Mouse (Mus musculus) fat pad, adult 2 months (tissue): Measurements from ENCODE around the gene 4833423E24Rik.
A peak's percentile ranks its signal among the peaks of the same experiment; 100 is the strongest.

Experiments used
- DNase-seq: peaks from one replicate; pipeline ENCODE4 v3.0.0-alpha.2; 2011; ENCODE audit warnings: low read depth, low spot score; ENCODE audit errors: extremely low read depth

4833423E24Rik gene

GRCm38 (mm10) chr2:85518879-85519278 is at the start of gene 4833423E24Rik:
4833423E24Rik (minus strand) TSS chr2:85519024.
- DNase-seq = no peak

DNA sequence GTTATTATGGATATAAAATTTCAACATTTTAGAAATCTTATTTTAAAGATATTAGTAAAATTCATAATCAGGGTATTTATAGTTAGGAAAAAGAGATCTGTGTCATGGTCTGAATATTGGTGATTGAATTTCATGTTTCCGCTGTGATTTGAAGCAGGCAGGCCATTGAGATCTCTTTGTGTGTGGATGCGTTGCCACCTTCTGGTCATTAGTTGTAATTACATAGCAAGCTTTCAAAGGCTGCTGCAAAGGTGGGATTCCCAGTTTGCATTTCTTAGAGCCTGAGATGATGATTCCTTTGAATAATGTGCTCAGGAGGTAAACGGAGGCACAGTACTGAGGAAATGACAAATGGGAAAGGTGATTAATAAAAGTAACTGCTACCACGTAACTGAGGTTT is 42.4 kb upstream of the 4833423E24Rik start:
- no peak for DNase-seq

DNA sequence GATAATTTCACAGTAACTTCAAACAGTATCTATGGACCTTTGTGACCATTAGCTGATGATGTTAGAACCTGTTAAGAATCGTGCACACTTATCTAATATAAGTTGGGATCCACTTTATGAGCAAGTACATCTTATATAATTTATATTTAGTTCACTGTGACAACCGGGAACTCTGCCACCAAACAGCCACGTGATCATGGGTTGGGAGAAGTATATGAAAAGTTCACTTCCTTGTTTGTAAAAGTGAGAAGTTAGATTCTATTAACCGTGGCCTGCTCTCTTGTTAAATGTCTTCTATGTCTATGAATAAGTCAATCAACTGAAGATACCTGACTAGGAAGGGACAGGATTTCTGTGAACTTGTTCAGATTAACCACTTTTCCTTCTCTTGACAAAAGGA is 41.4 kb upstream of the 4833423E24Rik start:
- DNase-seq = no peak

- DNase-seq = no peak
Measured at GRCm38 (mm10) chr2:85554806-85555205, 36.0 kb upstream of the 4833423E24Rik start.

DNA sequence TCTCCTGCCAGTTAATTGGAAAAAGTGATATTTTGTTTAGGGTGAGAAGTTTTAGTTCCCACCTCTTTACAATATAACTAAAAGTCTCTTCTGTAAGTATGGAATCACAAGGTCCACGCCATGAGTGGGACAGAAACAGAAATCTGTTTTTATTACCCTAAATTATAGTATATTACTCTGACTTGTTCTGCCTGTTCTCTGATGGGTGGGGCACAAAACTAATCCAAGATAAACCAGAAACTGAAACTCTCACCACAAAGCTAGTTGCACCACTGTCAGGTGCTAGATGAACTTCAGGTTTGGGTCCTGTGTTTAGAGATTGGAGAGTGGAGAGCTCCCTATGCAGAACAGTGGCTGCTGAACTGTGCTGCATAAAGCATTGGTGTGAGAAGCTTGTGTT is 15.1 kb upstream of the 4833423E24Rik start:
- DNase-seq = no peak

- DNase-seq = no peak
Measured at GRCm38 (mm10) chr2:85532082-85532778, 13.4 kb upstream of the 4833423E24Rik start.

DNA sequence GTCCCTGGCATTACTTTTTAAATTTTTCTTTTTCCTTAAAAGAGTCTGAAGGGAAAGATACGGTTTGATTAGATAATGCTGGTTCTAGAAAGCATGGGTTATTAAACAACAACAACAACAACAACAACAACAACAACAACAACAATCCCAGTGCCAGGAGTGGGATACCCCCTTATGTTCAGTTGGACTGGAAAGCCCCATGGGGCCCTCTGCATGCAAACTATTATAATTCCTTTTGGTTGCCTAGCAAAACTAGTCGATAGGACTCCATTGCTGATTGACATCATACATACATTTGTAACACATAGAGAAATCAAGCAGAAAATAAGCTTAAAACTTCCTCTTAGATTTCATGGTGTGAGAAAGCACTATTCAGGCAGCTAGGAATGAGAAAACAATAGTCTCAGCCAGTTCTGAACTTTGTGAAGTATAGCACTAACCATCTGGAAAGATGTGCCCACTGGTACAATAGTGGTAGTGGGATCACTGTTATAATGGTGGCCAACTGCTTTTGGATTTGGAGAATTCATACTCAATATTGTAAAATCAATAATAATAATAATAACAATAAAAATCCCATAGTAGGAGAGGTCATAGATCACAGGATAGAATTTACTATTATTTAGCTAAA is 4.2 kb upstream of the 4833423E24Rik start:
- DNase-seq = no peak

GRCm38 (mm10) chr2:85518292-85518691 is 532 bp downstream of the 4833423E24Rik start:
- DNase-seq = no peak

DNA sequence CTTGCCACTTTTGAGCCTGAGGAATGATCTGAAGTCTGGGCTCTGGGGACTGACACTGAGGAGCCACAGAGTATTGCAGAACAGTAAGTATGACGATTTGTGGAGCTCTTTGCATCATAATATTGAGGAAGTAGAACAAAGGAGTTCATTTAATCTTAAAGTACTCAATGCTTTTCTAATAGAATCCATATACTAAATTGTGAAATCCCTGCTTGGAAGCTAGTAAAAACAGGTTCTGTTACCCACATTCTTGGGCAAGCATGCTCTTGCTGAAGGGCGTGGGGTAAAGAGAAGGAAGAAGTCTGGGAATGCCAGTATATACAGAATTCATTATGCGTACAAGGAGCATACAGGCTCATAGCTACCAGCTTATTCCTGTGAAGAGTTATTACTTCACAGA is 8.4 kb downstream of the 4833423E24Rik start:
- DNase-seq = peak; percentile 91

DNA sequence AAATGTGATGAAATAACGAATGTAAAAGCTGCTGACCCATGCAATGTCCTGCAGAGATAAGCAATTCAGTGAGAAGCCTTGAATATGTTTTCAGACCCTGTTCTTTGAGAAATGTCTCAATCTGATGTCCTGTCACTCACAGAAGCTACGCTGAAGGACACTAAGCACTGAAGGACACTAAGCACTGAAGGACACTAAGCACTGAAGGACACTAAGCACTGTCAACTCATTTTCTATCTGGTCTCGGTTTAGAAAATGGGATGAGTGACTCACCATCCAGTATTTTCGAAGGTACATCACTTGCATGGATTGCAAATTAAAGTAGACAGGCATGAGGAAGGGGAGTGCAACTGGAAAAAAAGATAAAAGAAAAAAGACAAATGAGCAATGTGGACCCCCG is 28.4 kb downstream of the 4833423E24Rik start:
- DNase-seq = no peak

DNA sequence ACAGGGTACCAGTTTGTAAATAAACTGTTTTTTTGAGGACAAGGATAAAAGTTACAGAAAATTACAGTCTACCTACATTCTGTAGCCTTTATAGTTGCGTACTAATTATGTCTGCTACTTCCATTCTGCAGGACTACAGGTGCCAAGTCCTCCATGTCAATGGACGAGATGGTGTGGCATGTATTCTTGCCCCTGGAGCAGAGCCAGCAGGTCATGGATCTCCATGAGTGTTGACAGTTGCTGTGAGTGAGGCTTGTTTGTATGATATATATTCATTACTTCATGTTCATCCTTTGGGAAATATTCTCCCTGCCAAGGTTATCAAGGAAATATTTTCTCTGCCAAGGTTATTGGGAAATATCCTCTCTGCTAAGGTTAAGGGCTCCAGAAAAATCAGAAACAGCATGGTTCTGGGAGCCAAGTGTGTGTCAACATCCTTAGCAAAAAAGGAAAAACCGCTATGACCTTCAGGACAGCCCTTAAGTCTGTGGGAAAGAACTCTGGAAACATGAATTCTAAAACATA is 52.0 kb downstream of the 4833423E24Rik start:
- peak; percentile 85 for DNase-seq

GRCm38 (mm10) chr2:85443539-85443938 is 75.3 kb downstream of the 4833423E24Rik start, which contains the start of gene Olfr995:
Olfr995 (minus strand) TSS chr2:85443639.
- DNase-seq = no peak

DNA sequence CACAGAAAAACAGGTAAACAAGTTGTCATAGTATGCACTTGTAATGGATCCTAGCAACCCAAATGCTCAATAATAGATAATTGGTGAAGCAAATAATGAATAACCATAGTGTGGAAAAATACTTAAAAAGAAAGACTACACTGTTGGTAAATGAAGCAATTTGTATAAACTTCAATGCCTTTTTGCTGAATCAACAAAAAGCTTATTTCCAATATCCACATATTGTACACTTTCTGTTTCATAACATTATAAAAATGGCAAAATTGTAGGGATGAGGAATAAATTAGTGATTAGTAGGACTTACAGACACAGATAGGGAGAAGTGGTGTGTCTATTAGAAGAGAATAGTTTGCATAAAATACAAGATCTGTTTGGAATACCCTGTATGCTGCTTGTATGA is 76.3 kb downstream of the 4833423E24Rik start:
- DNase-seq = no peak

- no peak for DNase-seq
Measured at GRCm38 (mm10) chr2:85436351-85436750, 82.5 kb downstream of the 4833423E24Rik start, which contains the start of gene Olfr994. Olfr994 (minus strand) TSS chr2:85436451.
